ENCODE assay signal across 20 mouse cellular contexts in the genomic region with DNA sequence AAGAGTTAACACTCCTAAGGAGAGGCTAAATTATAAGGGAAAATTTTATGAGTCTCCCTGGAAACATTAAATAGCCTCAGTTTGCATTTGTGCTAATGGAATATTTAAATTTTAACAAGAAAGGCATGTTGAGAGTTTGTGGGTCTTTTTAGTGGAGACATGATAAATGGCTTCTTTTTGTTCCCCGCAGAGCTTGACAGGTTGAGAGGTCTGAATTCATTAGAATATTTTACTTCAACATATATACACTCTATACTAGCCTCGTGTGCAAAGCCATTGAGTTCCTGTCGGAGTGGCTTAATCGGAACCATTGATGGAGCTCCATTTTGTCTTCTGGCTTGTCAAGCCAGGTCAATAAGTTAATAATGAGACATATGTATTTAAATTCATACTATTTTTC. TPM values are rescaled to one million over a fixed set of nuclear protein-coding genes. Genes with fewer than 3 reads are reported as not detected.
DNase-seq lines count a peak whose midpoint lies in the region; ATAC-seq and TF ChIP-seq lines count a peak whose summit lies in the region.
"Had no signal": no experiment of that assay in that cellular context is flagged by ENCODE, and none has a peak within 500 bp of the region (broad histone marks: within the 10 kb centered on the region; RNA-seq: fewer than 3 reads in every experiment).

No protein-coding gene starts in this region.

- DNase-seq in limb, embryonic 14.5 days (ENCODE audit: low spot score): peak; percentile 31
- DNase-seq in limb, embryonic 10.5 days (ENCODE audit: low spot score): no peak
- DNase-seq in forebrain, postnatal 0 days: no peak
- peak; percentile 66 for DNase-seq in mesoderm, embryonic 11.5 days (ENCODE audit: low read depth, low spot score)
- DNase-seq in layer of hippocampus, adult 9-10 months (ENCODE audit: low spot score): no peak
- DNase-seq: adrenal gland, postnatal 36 days; cerebellum, adult 8-10 months; gastrocnemius, postnatal 36 days; right cerebral cortex, postnatal 14 days; thymus, adult 2 months had no signal

- peaks cover 15% of the 10 kb centered on the region for H3K36me3 ChIP-seq in limb, embryonic 14.5 days (ENCODE audit: control insufficient read depth, insufficient read depth, low read length)
- H3K36me3 ChIP-seq in limb, embryonic 10.5 days: peaks cover 8% of the 10 kb centered on the region; the same call in 1 of the 2 replicates
- peaks cover 34% of the 10 kb centered on the region for H3K36me3 ChIP-seq in forebrain, postnatal 0 days (ENCODE audit: insufficient read depth)
- H3K36me3 ChIP-seq in neural tube, embryonic 15.5 days: peaks cover 29% of the 10 kb centered on the region
- H3K36me3 ChIP-seq: intestine, embryonic 15.5 days; stomach, embryonic 15.5 days had no signal

- no peaks in the 10 kb centered on the region for H3K27me3 ChIP-seq in limb, embryonic 14.5 days (ENCODE audit: control insufficient read depth, insufficient read depth, low read length)
- H3K27me3 ChIP-seq in limb, embryonic 10.5 days (ENCODE audit: low read depth, poor library complexity, severe bottlenecking): 0 out of 2 replicates have a peak, but pooled peaks cover 4% of the 10 kb centered on the region
- H3K27me3 ChIP-seq in forebrain, postnatal 0 days (ENCODE audit: insufficient read depth, low read length): no peaks in the 10 kb centered on the region
- no peaks in the 10 kb centered on the region for H3K27me3 ChIP-seq in neural tube, embryonic 15.5 days (replicated peaks)
- H3K27me3 ChIP-seq: intestine, embryonic 15.5 days; limb, embryonic 12.5 days; stomach, embryonic 15.5 days had no signal

- no peak overlapping the region for H3K4me2 ChIP-seq in limb, embryonic 14.5 days (replicated peaks; ENCODE audit: low read depth, low read length, severe bottlenecking)
- peak overlapping the region; percentile 79; the same call in 1 of the 2 replicates for H3K4me2 ChIP-seq in forebrain, postnatal 0 days (ENCODE audit: low read depth)
- peak overlapping the region; percentile 22; the same call in 1 of the 2 replicates for H3K4me2 ChIP-seq in neural tube, embryonic 15.5 days
- H3K4me2 ChIP-seq: intestine, embryonic 15.5 days; limb, embryonic 12.5 days; stomach, embryonic 15.5 days had no signal

- no peak overlapping the region for H3K27ac ChIP-seq in limb, embryonic 14.5 days (replicated peaks; ENCODE audit: low read depth, low read length)
- no peak overlapping the region for H3K27ac ChIP-seq in limb, embryonic 10.5 days
- no peak overlapping the region for H3K27ac ChIP-seq in forebrain, postnatal 0 days (ENCODE audit: low read depth, low read length)
- no peak overlapping the region for H3K27ac ChIP-seq in neural tube, embryonic 15.5 days (replicated peaks)
- H3K27ac ChIP-seq: embryonic facial prominence, embryonic 10.5 days; heart, embryonic 10.5 days; intestine, embryonic 15.5 days; limb, embryonic 12.5 days; liver, embryonic 14.5 days; stomach, embryonic 15.5 days had no signal

- H3K4me3 ChIP-seq in limb, embryonic 14.5 days (replicated peaks; ENCODE audit: low read length): no peak overlapping the region
- H3K4me3 ChIP-seq in limb, embryonic 10.5 days: no peak overlapping the region
- H3K4me3 ChIP-seq in forebrain, postnatal 0 days (ENCODE audit: low read depth, low read length): no peak overlapping the region
- H3K4me3 ChIP-seq in neural tube, embryonic 15.5 days (replicated peaks): no peak overlapping the region
- H3K4me3 ChIP-seq: embryonic facial prominence, embryonic 10.5 days; erythroblast, embryonic 14.5 days; heart, embryonic 10.5 days; intestine, embryonic 15.5 days; limb, embryonic 12.5 days; myocyte; stomach, embryonic 15.5 days had no signal

- H3K9ac ChIP-seq in limb, embryonic 14.5 days (ENCODE audit: low read depth, low read length, severe bottlenecking): no peak overlapping the region
- H3K9ac ChIP-seq in forebrain, postnatal 0 days: no peak overlapping the region
- H3K9ac ChIP-seq in neural tube, embryonic 15.5 days (replicated peaks): no peak overlapping the region
- H3K9ac ChIP-seq: intestine, embryonic 15.5 days; limb, embryonic 12.5 days; liver, embryonic 14.5 days; stomach, embryonic 15.5 days had no signal

- no peak for TF ChIP-seq POLR2A in limb, embryonic 14.5 days (IDR thresholded peaks at IDR 0.05; ENCODE audit: borderline replicate concordance, extremely low read depth, insufficient read depth, insufficient read length)

- H3K4me1 ChIP-seq in limb, embryonic 14.5 days (ENCODE audit: control insufficient read depth, insufficient read depth, low read length): peaks cover 32% of the 10 kb centered on the region
- H3K4me1 ChIP-seq in limb, embryonic 10.5 days: peaks cover 22% of the 10 kb centered on the region
- peaks cover 18% of the 10 kb centered on the region for H3K4me1 ChIP-seq in forebrain, postnatal 0 days (ENCODE audit: insufficient read depth)
- peaks cover 61% of the 10 kb centered on the region for H3K4me1 ChIP-seq in neural tube, embryonic 15.5 days

- no peak for ATAC-seq in limb, embryonic 14.5 days (ENCODE audit: low FRiP score, low read depth)
- no peak for ATAC-seq in forebrain, postnatal 0 days
- ATAC-seq in neural tube, embryonic 15.5 days (ENCODE audit: low FRiP score): no peak
- ATAC-seq in erythroblast, adult 5-6 weeks (replicated peaks; ENCODE audit: low FRiP score, poor library complexity, severe bottlenecking): no peak
- ATAC-seq: intestine, embryonic 15.5 days had no signal

- no peak for TF ChIP-seq CTCF in forebrain, postnatal 0 days (IDR thresholded peaks at IDR 0.05; ENCODE audit: low read depth)

- H3K9me3 ChIP-seq in limb, embryonic 14.5 days (ENCODE audit: control insufficient read depth, low read length): no peaks in the 10 kb centered on the region
- no peaks in the 10 kb centered on the region for H3K9me3 ChIP-seq in limb, embryonic 10.5 days (replicated peaks)
- H3K9me3 ChIP-seq in forebrain, postnatal 0 days (ENCODE audit: low read length): no peaks in the 10 kb centered on the region
- H3K9me3 ChIP-seq in neural tube, embryonic 15.5 days (replicated peaks): no peaks in the 10 kb centered on the region
- H3K9me3 ChIP-seq: embryonic facial prominence, embryonic 10.5 days; heart, embryonic 10.5 days; intestine, embryonic 15.5 days; limb, embryonic 12.5 days; stomach, embryonic 15.5 days had no signal

- WGBS in limb, embryonic 14.5 days: 23% methylated on average over 4 of the region's 4 CpGs
- whole genome bisulfite sequencing in limb, embryonic 10.5 days: 65% methylated on average over 4 of the region's 4 CpGs
- WGBS in forebrain, postnatal 0 days: 41% methylated on average over 4 of the region's 4 CpGs
- 22% methylated on average over 4 of the region's 4 CpGs for WGBS in neural tube, embryonic 15.5 days

RNA-seq across cellular contexts. Expression of a gene that starts 6.4 kb away (rescaled TPM):
- 16.8 and 17.5 TPM in 2 replicates for polyA plus RNA-seq in limb, embryonic 14.5 days (2012; rRNA removed)
- 142 and 149 TPM in 2 replicates for polyA plus RNA-seq in limb, embryonic 14.5 days (2014; fragmentation: Nextera tagmentation; extraction: Ambion mirVana)
- polyA plus RNA-seq in limb, embryonic 10.5 days (2016; fragmentation: Nextera tagmentation; extraction: Ambion mirVana): 60.1 and 64.6 TPM in 2 replicates
- 589 and 781 TPM in 2 replicates for total RNA-seq in forebrain, postnatal 0 days (2014; rRNA removed)
- 1,169 and 2,082 TPM in 2 replicates for polyA plus RNA-seq in forebrain, postnatal 0 days (2015; fragmentation: Nextera tagmentation; extraction: Ambion mirVana)
- polyA plus RNA-seq in neural tube, embryonic 15.5 days (2015; fragmentation: Nextera tagmentation; extraction: Ambion mirVana): 1,470 and 1,697 TPM in 2 replicates
- not detected in 2 replicates for total RNA-seq in erythroblast, adult 5-6 weeks (2015; ENCODE audit: low replicate concordance)
- 0.17 and 0.28 TPM in 2 replicates for total RNA-seq in erythroblast, adult 5-6 weeks (2017; ENCODE audit: low replicate concordance)
- polyA plus RNA-seq: erythroblast, embryonic 14.5 days had no signal

Comparison
In these comparisons a context has a peak if more than half of its experiments do, and no peak if none do; other contexts are left out.
1. DNase-seq: peak in limb, embryonic 14.5 days (single experiment) and mesoderm, embryonic 11.5 days (single experiment); none in limb, embryonic 10.5 days (single experiment), forebrain, postnatal 0 days (single experiment) and layer of hippocampus, adult 9-10 months (single experiment).